Mouse (Mus musculus) liver, postnatal 0 days (tissue): ENCODE data around the gene Spred2.

ENCODE experiments used
- CTCF ChIP-seq: sonication (generic); IDR thresholded peaks from 2 replicates; pipeline ENCODE4 v1.5.1; 2016; ENCODE audit warnings: antibody characterized with exemption, low read depth
- EP300 ChIP-seq: IDR thresholded peaks from 2 replicates; pipeline ENCODE4 v1.6.1; 2016; ENCODE audit warnings: antibody characterized with exemption, low read depth, mild to moderate bottlenecking

GRCm38 (mm10) chr11:19962796-19963195, 38.6 kb downstream of the Spred2 start:
- TF ChIP-seq CTCF (no peak), EP300 (no peak)
